Mouse (Mus musculus): ENCODE data around the gene Cdk11b. TPM values are rescaled to one million over a fixed set of nuclear protein-coding genes. Genes with fewer than 3 reads are reported as not detected.

Gene Cdk11b
- 85.3 and 86.8 TPM in 2 replicates for polyA plus RNA-seq (2016; fragmentation: Nextera tagmentation; extraction: Ambion mirVana)

DNA sequence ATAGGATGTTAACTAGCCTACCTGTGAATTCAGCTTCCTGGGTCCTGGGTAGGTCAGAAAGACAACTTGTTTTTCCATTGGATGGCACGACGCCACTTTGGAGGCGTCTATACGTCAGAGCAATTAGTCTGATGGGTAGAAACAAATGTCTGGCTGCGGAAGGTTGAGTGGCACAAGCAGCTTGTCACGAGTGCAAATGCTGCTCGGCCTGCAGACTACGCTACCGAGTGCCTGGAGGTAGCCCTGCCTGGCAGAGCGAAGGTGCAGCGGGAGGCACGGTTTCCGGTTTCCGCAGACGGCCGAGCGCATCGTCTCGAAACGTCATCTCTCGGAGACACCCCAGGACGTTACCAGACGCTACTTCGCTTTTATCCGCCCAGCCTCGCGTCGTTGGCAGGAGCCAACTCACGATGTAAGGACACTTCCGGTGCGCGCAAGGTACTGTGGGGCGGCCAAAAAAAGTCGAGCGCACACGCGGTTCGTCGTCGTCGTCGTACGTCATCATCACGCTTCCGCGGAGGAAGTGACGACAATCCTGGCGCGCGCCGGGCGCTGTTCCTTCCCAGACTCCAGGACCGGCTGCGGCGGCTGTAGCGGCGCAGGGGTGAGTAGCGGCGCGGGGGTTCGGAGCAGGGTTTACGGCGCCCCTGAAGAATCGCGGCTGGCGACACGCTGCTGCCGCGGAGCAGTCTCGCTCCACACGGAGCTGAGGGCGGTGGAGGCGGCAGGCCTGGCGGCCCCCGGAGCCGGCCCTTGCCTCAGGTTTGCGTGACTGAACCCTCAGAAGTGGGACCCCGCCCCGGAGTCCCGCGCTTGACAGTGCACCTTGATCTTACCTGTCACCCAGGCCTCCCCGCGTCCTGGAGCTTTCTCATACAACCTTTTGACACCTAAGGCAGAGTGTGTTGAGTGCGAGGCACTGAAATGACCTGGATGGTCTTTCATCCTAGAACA, at the start of gene Cdk11b:
Gene Cdk11b, plus strand, starts transcription at position 517 of the 954 bp plus-strand sequence.
- Histone ChIP-seq H3K36me3 (peaks cover 35% of the 10 kb centered on the region), H3K27me3 (no peaks in the 10 kb centered on the region), H3K9ac (peak within 1 kb of the TSS; percentile 90), H3K4me3 (peak within 1 kb of the TSS; percentile 98), H3K27ac (peak within 1 kb of the TSS; percentile 83), H3K4me2 (replicated peaks) (peak within 1 kb of the TSS; percentile 62), H3K4me1 (peaks cover 6% of the 10 kb centered on the region), H3K9me3 (replicated peaks) (no peaks in the 10 kb centered on the region)
- ATAC-seq (ENCODE audit: low FRiP score): peak; percentile 100
- WGBS: under 1% methylated on average over 72 of the region's 84 CpGs

DNA sequence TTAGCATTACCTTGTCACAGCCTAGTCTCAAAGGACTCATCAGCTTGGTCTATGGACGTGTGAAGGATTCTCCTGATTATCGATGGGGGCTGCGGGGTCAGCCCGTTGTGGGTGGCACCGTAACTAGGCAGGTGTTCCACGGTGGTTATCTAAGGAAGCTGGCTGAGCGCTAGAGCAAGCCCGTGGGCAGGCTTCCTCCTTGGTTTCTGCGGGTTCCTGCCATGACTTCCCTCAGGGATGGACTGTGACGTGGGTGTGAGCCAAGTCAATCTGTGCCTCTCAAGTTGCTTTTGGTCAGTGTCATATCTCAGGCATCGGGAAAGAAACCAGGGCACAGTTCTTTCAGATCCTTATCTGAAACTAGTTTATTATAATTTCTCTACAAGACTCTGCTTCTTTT, 49.7 kb upstream of the Cdk11b start:
- H3K27ac ChIP-seq: no peak overlapping the region
- no peaks in the 10 kb centered on the region for H3K9me3 ChIP-seq (replicated peaks)
- H3K4me1 ChIP-seq: no peaks in the 10 kb centered on the region
- peaks cover 28% of the 10 kb centered on the region for H3K36me3 ChIP-seq
- no peaks in the 10 kb centered on the region for H3K27me3 ChIP-seq
- no peak for ATAC-seq (ENCODE audit: low FRiP score)
- 95% methylated on average over 11 of the region's 11 CpGs for WGBS
- no peak overlapping the region for H3K4me3 ChIP-seq
- no peak overlapping the region for H3K4me2 ChIP-seq (replicated peaks)
- no peak overlapping the region for H3K9ac ChIP-seq

DNA sequence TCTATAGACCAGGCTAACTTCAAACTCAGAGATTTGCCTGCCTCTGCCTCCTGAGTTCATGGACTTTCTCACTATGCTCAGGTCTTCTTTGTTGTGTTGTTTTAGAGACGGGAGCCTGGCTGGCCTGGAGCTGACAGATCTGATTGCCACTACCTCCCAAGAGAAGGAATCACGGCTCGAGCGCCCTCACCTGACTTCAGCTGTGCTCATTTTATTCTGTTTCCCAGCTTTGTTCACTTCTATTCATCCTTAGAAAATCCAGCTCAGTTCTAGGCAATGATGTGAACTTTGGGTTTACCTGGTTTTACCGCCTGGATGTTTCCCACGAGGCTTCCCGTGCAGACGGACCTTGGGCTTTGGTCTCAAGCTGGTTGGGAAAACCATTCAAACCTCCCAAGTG, 49.1 kb upstream of the Cdk11b start:
- WGBS: 88% methylated on average over 8 of the region's 8 CpGs
- Histone ChIP-seq H3K9ac (no peak overlapping the region), H3K36me3 (peaks cover 28% of the 10 kb centered on the region), H3K27ac (no peak overlapping the region), H3K9me3 (replicated peaks) (no peaks in the 10 kb centered on the region), H3K4me1 (no peaks in the 10 kb centered on the region), H3K27me3 (no peaks in the 10 kb centered on the region), H3K4me2 (replicated peaks) (no peak overlapping the region), H3K4me3 (no peak overlapping the region)
- ATAC-seq (ENCODE audit: low FRiP score): no peak

DNA sequence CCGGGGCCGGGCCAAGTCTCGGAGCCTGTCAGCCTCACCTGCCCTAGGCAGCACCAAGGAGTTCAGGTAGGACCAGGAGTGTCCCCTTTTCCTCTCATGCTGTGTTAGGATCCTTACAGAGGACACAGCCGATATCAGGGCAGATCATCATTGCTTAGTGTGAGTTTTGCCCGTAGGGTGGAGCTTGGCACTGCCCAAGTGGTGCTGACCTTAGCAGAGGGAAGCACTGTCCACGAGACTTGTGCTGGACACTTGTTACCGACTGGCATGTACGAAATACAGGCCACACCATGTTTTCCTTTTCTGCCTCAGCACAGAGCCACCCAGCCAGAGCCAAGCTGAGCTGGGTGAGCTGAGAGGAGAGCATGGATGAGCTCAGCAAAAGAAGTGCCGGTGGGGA, 47.5 kb upstream of the Cdk11b start:
- Histone ChIP-seq H3K27me3 (no peaks in the 10 kb centered on the region), H3K9me3 (replicated peaks) (no peaks in the 10 kb centered on the region), H3K4me1 (no peaks in the 10 kb centered on the region), H3K27ac (no peak overlapping the region), H3K4me2 (replicated peaks) (no peak overlapping the region), H3K36me3 (peaks cover 32% of the 10 kb centered on the region), H3K9ac (no peak overlapping the region), H3K4me3 (no peak overlapping the region)
- 92% methylated on average over 9 of the region's 9 CpGs for WGBS
- no peak for ATAC-seq (ENCODE audit: low FRiP score)

DNA sequence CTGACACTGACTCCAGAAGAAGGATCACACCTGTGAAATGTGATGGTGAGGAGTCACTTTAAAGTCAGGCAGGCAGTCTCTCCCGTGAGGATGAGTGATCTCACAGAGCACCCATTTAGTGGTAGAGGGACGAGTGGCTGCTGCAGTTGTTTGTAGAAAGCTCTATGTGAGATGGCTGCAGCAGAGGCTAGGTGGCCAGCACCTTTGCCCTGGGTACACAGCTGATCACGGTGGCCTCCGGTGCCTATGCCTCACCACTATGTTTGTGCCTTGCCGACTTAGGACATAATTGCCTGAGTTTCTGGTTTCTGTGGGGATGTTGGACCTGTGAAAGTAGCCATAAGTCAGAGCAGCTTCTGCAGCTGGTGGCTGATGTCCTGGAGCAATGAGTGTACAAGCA, 46.9 kb upstream of the Cdk11b start:
- H3K27ac ChIP-seq: no peak overlapping the region
- H3K4me1 ChIP-seq: no peaks in the 10 kb centered on the region
- no peak overlapping the region for H3K4me2 ChIP-seq (replicated peaks)
- WGBS: 90% methylated on average over 5 of the region's 5 CpGs
- no peaks in the 10 kb centered on the region for H3K9me3 ChIP-seq (replicated peaks)
- no peak overlapping the region for H3K4me3 ChIP-seq
- H3K9ac ChIP-seq: no peak overlapping the region
- no peak for ATAC-seq (ENCODE audit: low FRiP score)
- peaks cover 38% of the 10 kb centered on the region for H3K36me3 ChIP-seq
- no peaks in the 10 kb centered on the region for H3K27me3 ChIP-seq

DNA sequence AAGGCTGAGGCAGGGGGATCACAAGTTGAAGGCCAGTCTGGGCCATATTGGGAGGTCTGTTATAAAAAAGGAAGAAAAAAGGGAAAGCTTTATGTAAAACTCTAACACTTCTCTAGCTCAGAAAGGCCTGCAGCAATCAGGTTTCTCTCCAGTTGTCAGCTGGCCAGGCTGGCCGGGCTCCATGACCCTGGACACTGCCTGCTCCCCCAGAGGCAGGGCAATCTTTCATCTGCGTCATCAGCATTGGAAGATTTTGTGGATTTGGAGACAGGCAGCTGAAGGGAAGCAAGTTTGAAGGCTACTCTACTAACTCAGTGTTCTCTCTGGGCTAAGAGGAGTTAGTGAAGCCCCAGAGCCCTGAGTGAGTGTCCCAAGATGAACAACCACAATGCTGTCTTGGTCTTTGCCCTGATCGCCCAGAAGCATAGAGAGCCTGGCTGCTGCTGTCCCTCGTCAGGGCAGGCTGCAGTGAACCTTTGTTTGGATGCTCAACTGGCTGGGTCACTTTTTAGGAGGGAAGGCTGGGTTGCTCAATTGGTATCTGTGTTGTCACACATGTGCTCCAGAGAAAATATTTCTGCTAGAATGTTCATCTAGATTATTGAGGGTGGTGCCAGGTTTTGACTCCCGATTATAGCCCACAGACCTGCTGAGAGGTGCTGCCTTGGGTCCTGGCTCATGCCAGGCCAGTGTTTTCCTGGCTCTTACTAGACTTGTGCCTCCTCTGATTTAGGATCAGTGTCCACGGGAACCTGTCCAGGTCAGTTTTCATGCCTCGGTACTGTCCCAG, 46.1 kb upstream of the Cdk11b start:
- H3K27ac ChIP-seq: no peak overlapping the region
- no peak for ATAC-seq (ENCODE audit: low FRiP score)
- H3K9me3 ChIP-seq (replicated peaks): no peaks in the 10 kb centered on the region
- peaks cover 44% of the 10 kb centered on the region for H3K36me3 ChIP-seq
- no peak overlapping the region for H3K4me3 ChIP-seq
- H3K9ac ChIP-seq: no peak overlapping the region
- no peaks in the 10 kb centered on the region for H3K27me3 ChIP-seq
- 90% methylated on average over 7 of the region's 7 CpGs for WGBS
- no peaks in the 10 kb centered on the region for H3K4me1 ChIP-seq
- H3K4me2 ChIP-seq (replicated peaks): no peak overlapping the region

DNA sequence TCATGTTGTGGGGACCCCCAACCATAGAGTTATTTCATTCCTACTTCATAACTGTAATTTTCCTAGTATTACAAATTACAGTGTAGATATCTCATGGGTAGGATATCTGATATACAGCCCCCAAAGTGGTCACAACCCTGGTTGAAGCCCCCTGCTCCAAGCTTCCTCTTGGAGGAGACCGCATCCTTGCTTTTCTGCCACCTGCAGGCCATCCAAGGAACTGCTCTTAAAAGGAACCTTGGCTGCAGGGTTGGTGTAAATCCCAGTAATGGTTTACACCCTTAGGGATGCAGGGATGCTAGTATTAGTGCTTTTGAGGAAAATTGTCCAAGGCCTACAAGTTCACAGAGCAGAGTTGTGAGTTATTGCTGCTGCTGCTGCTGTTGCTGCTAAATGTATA, 44.2 kb upstream of the Cdk11b start:
- WGBS: 38% methylated on average over 1 of the region's 1 CpGs
- H3K4me3 ChIP-seq: no peak overlapping the region
- ATAC-seq (ENCODE audit: low FRiP score): no peak

DNA sequence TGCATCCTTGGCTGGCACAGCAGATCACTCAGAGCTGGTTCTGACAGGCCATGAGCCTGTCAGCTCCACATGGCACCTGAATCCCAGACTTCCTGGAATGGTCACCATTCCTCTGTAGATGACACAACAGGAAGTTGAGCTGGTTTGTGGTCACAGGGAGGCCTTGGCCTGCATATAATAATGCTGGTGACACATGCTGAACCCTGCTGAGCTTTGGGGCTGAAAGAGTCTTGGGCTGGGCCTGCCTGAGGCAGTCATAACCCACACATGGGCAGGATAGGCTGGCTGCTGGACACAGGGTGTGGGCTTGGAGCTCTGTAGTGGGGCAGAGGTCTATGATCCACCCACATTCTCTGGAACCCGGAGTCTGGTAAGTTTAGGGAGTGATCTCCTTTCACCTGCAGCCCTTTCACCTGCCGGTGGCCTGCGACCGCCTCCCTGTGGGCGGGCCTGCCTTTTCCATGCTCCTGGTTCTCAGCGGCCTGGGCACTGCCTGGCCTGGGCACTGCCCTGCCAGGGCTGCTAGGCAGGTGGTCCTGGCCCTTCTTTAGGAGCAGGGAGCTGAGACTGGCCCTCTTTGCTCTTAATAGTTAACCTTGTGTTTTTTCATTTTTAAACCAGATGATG, 42.3 kb upstream of the Cdk11b start:
- H3K4me3 ChIP-seq: no peak overlapping the region
- peaks cover 72% of the 10 kb centered on the region for H3K36me3 ChIP-seq
- 96% methylated on average over 6 of the region's 6 CpGs for WGBS

More for the DNA sequence above, 44.2 kb upstream of the Cdk11b start:
- H3K36me3 ChIP-seq: peaks cover 61% of the 10 kb centered on the region
- H3K27me3 ChIP-seq: no peaks in the 10 kb centered on the region
- H3K4me2 ChIP-seq (replicated peaks): no peak overlapping the region
- H3K4me1 ChIP-seq: no peaks in the 10 kb centered on the region
- no peak overlapping the region for H3K27ac ChIP-seq
- H3K9me3 ChIP-seq (replicated peaks): no peaks in the 10 kb centered on the region
- no peak overlapping the region for H3K9ac ChIP-seq

DNA sequence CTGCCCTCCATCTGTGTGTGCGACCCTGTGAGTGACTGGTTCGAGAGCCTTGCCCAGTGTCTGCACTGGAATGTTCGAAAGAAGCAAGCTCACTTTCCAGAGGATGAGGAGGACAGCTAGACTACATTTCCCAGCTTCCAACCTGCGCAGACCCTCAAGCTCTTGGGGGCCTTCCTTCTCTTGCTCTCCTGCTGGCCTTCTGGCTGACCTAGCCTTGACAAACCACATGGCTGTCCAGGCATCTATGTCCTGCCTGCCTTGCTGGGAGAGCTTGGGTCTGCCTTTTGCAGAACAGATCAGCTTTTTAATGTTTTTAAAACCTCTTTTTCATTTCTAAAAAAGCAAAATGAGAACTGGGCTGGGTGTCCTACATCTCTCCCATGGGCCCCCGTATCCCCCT, 35.3 kb upstream of the Cdk11b start:
- WGBS: 95% methylated on average over 5 of the region's 5 CpGs
- no peaks in the 10 kb centered on the region for H3K27me3 ChIP-seq
- H3K4me1 ChIP-seq: no peaks in the 10 kb centered on the region
- H3K9me3 ChIP-seq (replicated peaks): no peaks in the 10 kb centered on the region
- H3K9ac ChIP-seq: no peak overlapping the region
- H3K4me2 ChIP-seq (replicated peaks): no peak overlapping the region
- no peak for ATAC-seq (ENCODE audit: low FRiP score)
- H3K36me3 ChIP-seq: peaks cover 66% of the 10 kb centered on the region
- no peak overlapping the region for H3K4me3 ChIP-seq
- H3K27ac ChIP-seq: no peak overlapping the region

More for the DNA sequence above, 42.3 kb upstream of the Cdk11b start:
- Histone ChIP-seq H3K4me2 (replicated peaks) (no peak overlapping the region), H3K27ac (no peak overlapping the region), H3K4me1 (no peaks in the 10 kb centered on the region), H3K27me3 (no peaks in the 10 kb centered on the region), H3K9me3 (replicated peaks) (no peaks in the 10 kb centered on the region), H3K9ac (no peak overlapping the region)
- no peak for ATAC-seq (ENCODE audit: low FRiP score)

DNA sequence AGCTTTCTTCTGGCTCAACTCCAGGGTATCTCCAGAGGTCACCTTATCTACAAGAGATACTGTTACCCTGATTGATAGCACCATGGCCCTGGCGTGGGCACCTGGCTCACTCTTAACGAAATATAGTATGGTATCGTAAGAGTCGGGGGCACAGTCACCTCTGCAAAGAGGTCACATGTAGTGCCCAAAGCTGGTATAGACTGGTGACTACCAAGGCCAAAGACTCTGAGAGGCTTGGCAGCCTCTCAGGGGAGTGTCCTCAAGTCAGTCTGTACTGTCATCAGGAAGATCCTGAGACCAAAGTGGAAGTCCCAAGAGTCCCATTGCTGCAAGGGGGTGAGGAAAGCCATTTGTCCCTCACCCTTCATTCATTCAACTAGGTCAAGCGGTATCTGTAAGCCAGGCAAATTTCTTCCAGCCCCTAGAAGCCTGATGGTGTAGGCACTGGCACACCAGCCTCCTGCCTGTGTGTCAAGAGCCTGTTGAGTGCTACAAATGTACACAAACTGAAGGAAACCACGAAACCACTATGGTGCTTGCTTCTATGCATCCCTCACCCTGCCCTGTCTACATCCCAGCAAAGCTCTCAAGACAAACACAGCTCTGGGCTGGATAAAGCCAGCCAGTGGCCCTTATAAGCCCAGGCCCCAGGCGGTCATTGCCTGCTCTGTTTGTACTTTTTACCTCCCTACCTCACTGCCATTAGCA, 33.5 kb upstream of the Cdk11b start:
- no peak overlapping the region for H3K4me3 ChIP-seq
- ATAC-seq (ENCODE audit: low FRiP score): no peak
- H3K36me3 ChIP-seq: peaks cover 48% of the 10 kb centered on the region
- no peak overlapping the region for H3K4me2 ChIP-seq (replicated peaks)
- H3K27me3 ChIP-seq: no peaks in the 10 kb centered on the region
- WGBS: 90% methylated on average over 7 of the region's 7 CpGs
- no peak overlapping the region for H3K27ac ChIP-seq
- H3K4me1 ChIP-seq: no peaks in the 10 kb centered on the region
- no peak overlapping the region for H3K9ac ChIP-seq
- H3K9me3 ChIP-seq (replicated peaks): no peaks in the 10 kb centered on the region

DNA sequence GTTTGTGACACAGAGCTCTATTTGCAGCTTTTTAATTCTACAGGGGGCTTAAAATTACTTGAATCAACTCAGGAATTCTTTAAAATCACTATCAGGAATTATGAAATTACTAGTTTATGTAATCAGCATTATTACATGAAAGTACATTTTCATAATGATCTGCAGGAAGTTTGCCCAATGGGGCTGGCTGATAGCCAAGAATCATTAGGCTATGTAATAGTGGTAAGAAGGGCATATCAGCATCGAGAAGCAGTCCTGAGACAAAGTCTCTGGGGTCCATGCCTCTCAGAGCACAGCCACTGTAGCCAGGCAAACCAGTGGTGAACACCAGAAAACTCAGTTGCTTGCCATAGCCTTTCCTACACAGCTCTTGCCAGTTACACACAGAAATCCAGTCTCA, 30.9 kb upstream of the Cdk11b start:
- H3K36me3 ChIP-seq: peaks cover 23% of the 10 kb centered on the region
- no peaks in the 10 kb centered on the region for H3K27me3 ChIP-seq
- no peak overlapping the region for H3K4me3 ChIP-seq
- 0 out of 2 replicates have a peak, but pooled peaks cover 2% of the 10 kb centered on the region for H3K4me1 ChIP-seq
- no peak overlapping the region for H3K9ac ChIP-seq
- H3K4me2 ChIP-seq (replicated peaks): no peak overlapping the region
- no peak overlapping the region for H3K27ac ChIP-seq
- no peaks in the 10 kb centered on the region; the same call in 1 of the 2 replicates for H3K9me3 ChIP-seq (replicated peaks)
- ATAC-seq (ENCODE audit: low FRiP score): no peak
- WGBS: 67% methylated on average over 1 of the region's 1 CpGs

All from hindbrain, embryonic 12.5 days (tissue).